Mouse (Mus musculus) regulatory T cell (primary cell): Measurements from ENCODE around the gene Galr2.
"Not testable (repeated sequence)": the region's sequence is repeated elsewhere in the genome, so short reads cannot be mapped to it uniquely, and the experiment has no call there.

Experiments used
- in situ Hi-C: fragments of 300-600 bp; cut with MboI, MseI; formaldehyde crosslinking; loops from one replicate; pipeline ENCODE4 v1.15.1; 2025; ENCODE audit warnings: high pct_unique_total_duplicates

The Galr2 gene

GRCm38 (mm10) chr11:116269560-116269959 lies 11.2 kb upstream of the Galr2 start:
- in situ Hi-C loops: no loop called here

- in situ Hi-C loops: no loop called here
These were observed 7.9 kb upstream of the Galr2 start for GRCm38 (mm10) chr11:116272589-116273468.

GRCm38 (mm10) chr11:116273469-116274044 lies 7.2 kb upstream of the Galr2 start:
- in situ Hi-C loops: no loop called here

- in situ Hi-C loops: no loop called here
These were observed 6.6 kb upstream of the Galr2 start, which contains the start of gene Srp68 for GRCm38 (mm10) chr11:116274045-116274666. Srp68 (minus strand) TSS chr11:116274217.

- in situ Hi-C loops: not testable (repeated sequence)
These were observed 3.6 kb upstream of the Galr2 start for GRCm38 (mm10) chr11:116277184-116277583.

- in situ Hi-C loops: loop anchor here (5.0 kb wide), 1 partner anchor 59 kb away; no protein-coding TSS in a partner anchor
These were observed 932 bp downstream of the Galr2 start for GRCm38 (mm10) chr11:116281671-116282070.

GRCm38 (mm10) chr11:116282089-116282488 lies 1.4 kb downstream of the Galr2 start:
- in situ Hi-C loops: loop anchor here (5.0 kb wide), 1 partner anchor 60 kb away; no protein-coding TSS in a partner anchor

GRCm38 (mm10) chr11:116282912-116283521 lies 2.3 kb downstream of the Galr2 start:
- in situ Hi-C loops: loop anchor here (5.0 kb wide), 1 partner anchor 61 kb away; no protein-coding TSS in a partner anchor

GRCm38 (mm10) chr11:116283982-116284381 lies 3.2 kb downstream of the Galr2 start:
- in situ Hi-C loops: loop anchor here (5.0 kb wide), 1 partner anchor 62 kb away; no protein-coding TSS in a partner anchor

- in situ Hi-C loops: no loop called here
These were observed 5.0 kb downstream of the Galr2 start for GRCm38 (mm10) chr11:116285770-116286191.

- in situ Hi-C loops: no loop called here
These were observed 6.6 kb downstream of the Galr2 start for GRCm38 (mm10) chr11:116287351-116287750.

- in situ Hi-C loops: no loop called here
These were observed 9.8 kb downstream of the Galr2 start for GRCm38 (mm10) chr11:116290556-116290955.

GRCm38 (mm10) chr11:116292401-116292800 lies 11.7 kb downstream of the Galr2 start:
- in situ Hi-C loops: no loop called here

- in situ Hi-C loops: no loop called here
These were observed 12.9 kb downstream of the Galr2 start for GRCm38 (mm10) chr11:116293538-116294137.

GRCm38 (mm10) chr11:116294319-116294718 lies 13.6 kb downstream of the Galr2 start:
- in situ Hi-C loops: no loop called here

GRCm38 (mm10) chr11:116296191-116296734 lies 15.5 kb downstream of the Galr2 start:
- in situ Hi-C loops: no loop called here

GRCm38 (mm10) chr11:116297017-116297416 lies 16.3 kb downstream of the Galr2 start:
- in situ Hi-C loops: no loop called here

GRCm38 (mm10) chr11:116298221-116298620 lies 17.5 kb downstream of the Galr2 start:
- in situ Hi-C loops: no loop called here

- in situ Hi-C loops: no loop called here
These were observed 17.9 kb downstream of the Galr2 start for GRCm38 (mm10) chr11:116298621-116299020.

- in situ Hi-C loops: no loop called here
These were observed 24.7 kb downstream of the Galr2 start for GRCm38 (mm10) chr11:116305423-116305822.
